Mouse (Mus musculus): ENCODE measurements around the gene Pagr1a. TPM values are rescaled to one million over a fixed set of nuclear protein-coding genes. Genes with fewer than 3 reads are reported as not detected.

The Pagr1a gene
- polyA plus RNA-seq, 1 experiment: 94.8 TPM

GRCm38 (mm10) chr7:127020901-127021562 lies 3.9 kb upstream of the Pagr1a start, which contains the start of the genes Gm42742 and Prrt2:
TSS of gene Gm42742 (minus strand) at chr7:127021097.
TSS of gene Prrt2 (minus strand) at chr7:127021211.
- TF ChIP-seq GATA1 (IDR thresholded peaks at IDR 0.05; ENCODE audit: borderline replicate concordance, low read length) (no peak), FLI1 (IDR thresholded peaks at IDR 0.05; ENCODE audit: low read length) (no peak)
- Histone ChIP-seq H3K4me1 (peaks cover 82% of the 10 kb centered on the region), H3K4me3 (replicated peaks) (peak within 1 kb of the TSS; percentile 83), H3K36me3 (replicated peaks; ENCODE audit: low read length) (peaks cover 48% of the 10 kb centered on the region), H3K27me3 (replicated peaks) (no peaks in the 10 kb centered on the region), H3K9me3 (no peaks in the 10 kb centered on the region)

- Histone ChIP-seq H3K4me3 (replicated peaks) (peak overlapping the region; percentile 83), H3K27me3 (replicated peaks) (no peaks in the 10 kb centered on the region), H3K36me3 (replicated peaks; ENCODE audit: low read length) (peaks cover 53% of the 10 kb centered on the region), H3K4me1 (peaks cover 87% of the 10 kb centered on the region), H3K9me3 (no peaks in the 10 kb centered on the region)
- TF ChIP-seq FLI1 (IDR thresholded peaks at IDR 0.05; ENCODE audit: low read length): no peak
- TF ChIP-seq GATA1 (IDR thresholded peaks at IDR 0.05; ENCODE audit: borderline replicate concordance, low read length): no peak
Measured at GRCm38 (mm10) chr7:127020491-127020890, 3.3 kb upstream of the Pagr1a start.

- H3K4me1 ChIP-seq: peaks cover 87% of the 10 kb centered on the region
- H3K9me3 ChIP-seq: no peaks in the 10 kb centered on the region
- no peak for TF ChIP-seq GATA1 (IDR thresholded peaks at IDR 0.05; ENCODE audit: borderline replicate concordance, low read length)
- TF ChIP-seq FLI1 (IDR thresholded peaks at IDR 0.05; ENCODE audit: low read length): no peak
- no peaks in the 10 kb centered on the region for H3K27me3 ChIP-seq (replicated peaks)
- H3K36me3 ChIP-seq (replicated peaks; ENCODE audit: low read length): peaks cover 57% of the 10 kb centered on the region
- H3K4me3 ChIP-seq (replicated peaks): no peak overlapping the region
Measured at GRCm38 (mm10) chr7:127020031-127020430, 2.9 kb upstream of the Pagr1a start.

GRCm38 (mm10) chr7:127019306-127019960 lies 2.3 kb upstream of the Pagr1a start:
- TF ChIP-seq GATA1 (IDR thresholded peaks at IDR 0.05; ENCODE audit: borderline replicate concordance, low read length) (no peak), FLI1 (IDR thresholded peaks at IDR 0.05; ENCODE audit: low read length) (no peak)
- H3K4me1 ChIP-seq: peaks cover 87% of the 10 kb centered on the region

GRCm38 (mm10) chr7:127018416-127019305 lies 1.5 kb upstream of the Pagr1a start:
- Histone ChIP-seq H3K36me3 (replicated peaks; ENCODE audit: low read length) (peaks cover 46% of the 10 kb centered on the region), H3K9me3 (no peaks in the 10 kb centered on the region), H3K27me3 (replicated peaks) (no peaks in the 10 kb centered on the region), H3K4me3 (replicated peaks) (no peak overlapping the region), H3K4me1 (peaks cover 79% of the 10 kb centered on the region)
- TF ChIP-seq GATA1 (IDR thresholded peaks at IDR 0.05; ENCODE audit: borderline replicate concordance, low read length) (no peak), FLI1 (IDR thresholded peaks at IDR 0.05; ENCODE audit: low read length) (no peak)

More at GRCm38 (mm10) chr7:127019306-127019960, 2.3 kb upstream of the Pagr1a start:
- no peaks in the 10 kb centered on the region for H3K27me3 ChIP-seq (replicated peaks)
- peaks cover 53% of the 10 kb centered on the region for H3K36me3 ChIP-seq (replicated peaks; ENCODE audit: low read length)
- H3K4me3 ChIP-seq (replicated peaks): no peak overlapping the region
- H3K9me3 ChIP-seq: no peaks in the 10 kb centered on the region

- H3K9me3 ChIP-seq: no peaks in the 10 kb centered on the region
- no peaks in the 10 kb centered on the region for H3K27me3 ChIP-seq (replicated peaks)
- peaks cover 79% of the 10 kb centered on the region for H3K4me1 ChIP-seq
- TF ChIP-seq GATA1 (IDR thresholded peaks at IDR 0.05; ENCODE audit: borderline replicate concordance, low read length) (no peak), FLI1 (IDR thresholded peaks at IDR 0.05; ENCODE audit: low read length) (no peak)
- H3K36me3 ChIP-seq (replicated peaks; ENCODE audit: low read length): peaks cover 46% of the 10 kb centered on the region
- H3K4me3 ChIP-seq (replicated peaks): no peak overlapping the region
Measured at GRCm38 (mm10) chr7:127017950-127018345, 796 bp upstream of the Pagr1a start.

- H3K27me3 ChIP-seq (replicated peaks): no peaks in the 10 kb centered on the region
- H3K4me1 ChIP-seq: peaks cover 79% of the 10 kb centered on the region
Measured at GRCm38 (mm10) chr7:127016486-127016938, 640 bp downstream of the Pagr1a start.

GRCm38 (mm10) chr7:127016481-127016485 lies 869 bp downstream of the Pagr1a start, which contains the start of gene Pagr1b:
TSS of gene Pagr1b (minus strand) at chr7:127016484.
- Histone ChIP-seq H3K4me1 (peaks cover 79% of the 10 kb centered on the region), H3K27me3 (replicated peaks) (no peaks in the 10 kb centered on the region), H3K36me3 (replicated peaks; ENCODE audit: low read length) (peaks cover 45% of the 10 kb centered on the region), H3K4me3 (replicated peaks) (peak within 1 kb of the TSS; percentile 96), H3K9me3 (no peaks in the 10 kb centered on the region)
- no peak for TF ChIP-seq GATA1 (IDR thresholded peaks at IDR 0.05; ENCODE audit: borderline replicate concordance, low read length)

More at GRCm38 (mm10) chr7:127016486-127016938, 640 bp downstream of the Pagr1a start:
- no peaks in the 10 kb centered on the region for H3K9me3 ChIP-seq
- H3K4me3 ChIP-seq (replicated peaks): peak overlapping the region; percentile 96
- peak; percentile 41; the same call in 1 of the 2 replicates for TF ChIP-seq FLI1 (IDR thresholded peaks at IDR 0.05; ENCODE audit: low read length)
- no peak for TF ChIP-seq GATA1 (IDR thresholded peaks at IDR 0.05; ENCODE audit: borderline replicate concordance, low read length)
- H3K36me3 ChIP-seq (replicated peaks; ENCODE audit: low read length): peaks cover 45% of the 10 kb centered on the region

GRCm38 (mm10) chr7:127016081-127016480 lies 1.1 kb downstream of the Pagr1a start:
- TF ChIP-seq FLI1 (IDR thresholded peaks at IDR 0.05; ENCODE audit: low read length) (no peak), GATA1 (IDR thresholded peaks at IDR 0.05; ENCODE audit: borderline replicate concordance, low read length) (no peak)
- Histone ChIP-seq H3K36me3 (replicated peaks; ENCODE audit: low read length) (peaks cover 46% of the 10 kb centered on the region), H3K27me3 (replicated peaks) (no peaks in the 10 kb centered on the region), H3K4me3 (replicated peaks) (peak overlapping the region; percentile 96), H3K9me3 (no peaks in the 10 kb centered on the region), H3K4me1 (peaks cover 79% of the 10 kb centered on the region)

GRCm38 (mm10) chr7:127014993-127015392 lies 2.2 kb downstream of the Pagr1a start:
- TF ChIP-seq FLI1 (IDR thresholded peaks at IDR 0.05; ENCODE audit: low read length) (no peak), GATA1 (IDR thresholded peaks at IDR 0.05; ENCODE audit: borderline replicate concordance, low read length) (no peak)
- Histone ChIP-seq H3K36me3 (replicated peaks; ENCODE audit: low read length) (peaks cover 50% of the 10 kb centered on the region), H3K27me3 (replicated peaks) (no peaks in the 10 kb centered on the region), H3K4me3 (replicated peaks) (peak overlapping the region; percentile 96), H3K4me1 (peaks cover 79% of the 10 kb centered on the region), H3K9me3 (no peaks in the 10 kb centered on the region)
